Mouse (Mus musculus): ENCODE data around the gene Babam2.

- TF ChIP-seq ZNF384 (IDR thresholded peaks at IDR 0.05; ENCODE audit: low read depth, low read length): no peak
- no peak for TF ChIP-seq HCFC1 (IDR thresholded peaks at IDR 0.05; ENCODE audit: borderline replicate concordance, insufficient read depth, low read length)
- TF ChIP-seq MAFK (IDR thresholded peaks at IDR 0.05; ENCODE audit: insufficient read depth, low read depth, low read length): no peak
- TF ChIP-seq CHD2 (IDR thresholded peaks at IDR 0.05; ENCODE audit: low read depth, low read length): no peak
- no peak for TF ChIP-seq ZC3H11A (IDR thresholded peaks at IDR 0.05; ENCODE audit: borderline replicate concordance, low read depth, low read length)
Observed at GRCm38 (mm10) chr5:31906286-31906951, 208.9 kb downstream of the Babam2 start.

Data from ES-E14 (cell line).